Mouse (Mus musculus): ENCODE results near the gene Syngr2.

The Syngr2 gene

DNA sequence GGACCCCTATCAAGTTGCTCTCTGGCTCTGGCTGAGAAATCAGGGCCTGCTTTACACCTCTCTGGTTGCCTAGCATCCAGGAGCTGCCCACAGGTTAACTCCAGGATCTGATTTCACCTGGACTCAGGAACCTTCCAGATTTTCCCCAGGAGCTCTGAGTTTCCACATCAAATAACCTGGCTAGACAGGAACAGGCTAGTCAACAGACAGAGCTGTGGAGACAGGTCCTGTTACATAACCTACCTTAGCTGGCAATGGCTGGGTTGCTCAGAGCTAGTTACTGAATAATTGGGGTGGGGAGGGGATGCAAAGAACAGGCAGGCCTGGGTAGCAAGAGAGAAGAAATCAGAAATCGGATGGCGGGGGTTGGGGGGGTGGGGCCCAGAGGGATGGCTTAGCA is 35.5 kb downstream of the Syngr2 start:
- in situ Hi-C loops (cut with MboI; ENCODE audit: low pct_unique_long_range_greater_than_20kb in 1 of 2, low sequenced_read_pairs in 2 of 2, unreplicated experiment in 1 of 2): no loop called here

DNA sequence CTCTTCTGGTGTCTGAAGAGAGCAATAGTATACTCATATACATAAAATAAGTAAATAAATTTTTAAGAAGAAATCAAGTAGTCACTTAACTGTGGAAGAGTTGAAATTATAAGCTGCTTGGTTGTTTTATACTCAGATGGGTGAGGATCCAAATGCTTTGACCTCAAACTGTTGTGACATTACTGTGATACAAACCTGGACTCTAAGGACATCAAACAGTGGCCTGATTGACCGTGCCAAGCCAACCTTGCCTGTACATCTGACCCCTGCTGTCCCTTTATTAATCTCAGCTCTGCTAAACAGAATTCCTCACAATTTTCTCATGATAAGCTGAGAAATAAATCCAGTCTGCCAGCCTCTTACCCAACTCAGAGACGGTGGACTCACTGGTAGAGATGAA is 36.2 kb downstream of the Syngr2 start:
- in situ Hi-C loops (cut with MboI; ENCODE audit: low pct_unique_long_range_greater_than_20kb in 1 of 2, low sequenced_read_pairs in 2 of 2, unreplicated experiment in 1 of 2): no loop called here

DNA sequence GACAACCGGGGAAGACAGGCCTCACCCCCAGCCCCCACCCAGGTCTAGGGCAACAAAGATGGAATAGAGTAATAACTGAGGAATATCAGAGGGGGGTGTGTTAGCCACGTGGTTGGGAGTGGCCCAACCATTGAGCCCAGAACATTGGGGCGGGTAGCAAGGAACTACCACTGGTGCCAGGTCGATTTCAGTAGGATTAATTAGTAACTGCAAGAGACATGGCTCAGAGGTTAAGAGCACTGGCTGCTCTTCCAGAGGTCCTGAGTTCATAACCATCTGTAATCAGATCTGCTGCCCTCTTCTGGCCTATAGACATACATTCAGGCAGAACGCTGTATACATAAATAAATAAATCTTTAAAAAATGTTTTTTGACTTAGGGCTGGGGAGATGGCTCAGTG is 37.2 kb downstream of the Syngr2 start:
- in situ Hi-C loops (cut with MboI; ENCODE audit: low pct_unique_long_range_greater_than_20kb in 1 of 2, low sequenced_read_pairs in 2 of 2, unreplicated experiment in 1 of 2): no loop called here

DNA sequence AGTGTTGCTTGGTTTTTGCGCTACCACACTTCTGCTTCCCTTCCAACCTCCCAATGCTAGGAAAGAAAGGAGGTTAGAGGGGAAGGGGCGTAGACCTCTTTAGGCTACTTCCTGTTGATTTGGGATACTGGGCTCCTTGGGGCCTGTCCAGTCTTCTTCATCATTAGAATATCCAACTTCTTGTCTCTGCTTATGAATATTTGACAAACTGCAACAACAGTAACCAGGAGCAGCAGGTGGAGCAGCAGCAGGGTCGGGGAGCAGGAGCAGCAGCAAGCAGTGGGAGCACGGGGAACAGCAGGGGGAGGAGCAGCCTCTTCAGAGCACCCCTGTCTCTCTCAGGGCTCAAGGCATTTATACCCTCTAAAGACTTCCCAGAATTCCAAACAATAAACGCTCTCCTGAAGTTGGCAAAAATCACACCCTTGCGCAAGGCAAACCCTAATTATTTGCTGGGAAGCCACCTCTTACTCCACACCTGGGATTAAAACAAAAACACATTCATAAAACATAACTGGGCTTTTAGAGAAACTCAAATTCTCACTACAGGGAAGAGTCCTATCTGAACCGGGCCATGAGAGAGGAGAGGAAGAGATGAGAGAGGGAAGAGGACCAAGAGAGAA is 38.2 kb downstream of the Syngr2 start:
- in situ Hi-C loops (cut with MboI; ENCODE audit: low pct_unique_long_range_greater_than_20kb in 1 of 2, low sequenced_read_pairs in 2 of 2, unreplicated experiment in 1 of 2): no loop called here

DNA sequence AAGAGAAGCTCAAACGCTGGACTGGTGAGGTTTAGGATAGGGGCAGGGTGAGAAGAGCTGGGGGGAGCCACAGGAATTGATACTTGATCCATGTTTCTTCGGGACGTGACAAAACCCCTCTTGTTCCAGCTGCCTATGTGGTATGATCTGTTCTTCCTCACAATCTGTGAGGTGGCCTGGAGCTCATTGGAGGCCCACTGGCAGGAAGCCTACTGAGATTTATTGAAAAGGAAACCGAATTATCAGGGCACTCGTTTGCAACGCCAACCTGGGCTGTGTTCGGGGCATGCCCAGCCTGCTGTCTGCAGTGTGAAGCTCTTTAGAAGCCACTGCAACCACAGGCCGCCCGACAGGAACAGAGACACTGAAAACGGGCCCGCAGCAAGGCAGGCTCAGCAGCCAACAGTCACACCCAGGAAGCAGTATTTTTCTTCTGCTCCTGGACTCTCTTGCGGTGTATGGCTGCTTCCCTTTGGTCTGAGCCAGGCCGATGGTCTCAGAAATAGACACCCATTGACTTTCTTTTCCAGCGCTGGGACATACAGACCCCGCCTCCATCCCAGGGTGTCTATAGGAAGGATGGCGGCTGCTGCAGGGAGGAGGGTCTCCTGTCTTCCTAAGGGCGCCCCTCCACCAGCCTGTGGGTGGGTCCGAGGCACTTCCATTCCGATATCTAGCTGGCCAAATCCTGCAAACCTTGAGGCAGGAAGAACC is 39.0 kb downstream of the Syngr2 start:
- in situ Hi-C loops (cut with MboI; ENCODE audit: low pct_unique_long_range_greater_than_20kb in 1 of 2, low sequenced_read_pairs in 2 of 2, unreplicated experiment in 1 of 2): no loop called here

DNA sequence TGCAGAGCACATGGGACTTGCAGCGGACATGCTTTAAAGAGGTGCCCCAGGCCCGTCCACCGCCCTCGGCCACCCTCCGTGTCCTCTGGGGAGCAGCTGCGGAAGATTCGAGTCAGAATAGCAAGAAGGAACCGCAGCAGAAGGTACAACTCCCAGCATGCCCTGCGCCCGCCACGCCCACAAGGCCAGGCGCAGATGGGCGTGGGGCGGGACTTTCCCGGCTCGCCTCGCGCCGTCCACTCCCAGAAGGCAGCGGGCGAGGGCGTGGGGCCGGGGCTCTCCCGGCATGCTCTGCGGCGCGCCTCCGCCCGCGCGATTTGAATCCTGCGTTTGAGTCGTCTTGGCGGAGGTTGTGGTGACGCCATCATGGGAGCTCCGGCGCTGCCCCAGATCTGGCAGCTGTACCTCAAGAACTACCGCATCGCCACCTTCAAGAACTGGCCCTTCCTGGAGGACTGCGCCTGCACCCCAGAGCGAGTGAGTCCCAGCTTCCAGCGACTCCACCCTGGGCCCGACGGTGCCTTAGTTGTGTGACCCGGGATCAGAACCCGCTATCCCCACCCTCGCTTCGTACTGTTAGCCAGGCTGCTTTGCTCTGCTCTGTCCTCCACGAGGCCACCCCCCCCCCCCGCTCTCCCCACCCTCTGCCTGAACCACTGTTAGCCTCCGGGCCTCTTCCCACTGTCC is 39.7 kb downstream of the Syngr2 start, which contains the start of gene Birc5:
TSS of gene Birc5 (plus strand) at position 267 of the 687 bp plus-strand sequence.
- in situ Hi-C loops (cut with MboI; ENCODE audit: low pct_unique_long_range_greater_than_20kb in 1 of 2, low sequenced_read_pairs in 2 of 2, unreplicated experiment in 1 of 2): no loop called here

DNA sequence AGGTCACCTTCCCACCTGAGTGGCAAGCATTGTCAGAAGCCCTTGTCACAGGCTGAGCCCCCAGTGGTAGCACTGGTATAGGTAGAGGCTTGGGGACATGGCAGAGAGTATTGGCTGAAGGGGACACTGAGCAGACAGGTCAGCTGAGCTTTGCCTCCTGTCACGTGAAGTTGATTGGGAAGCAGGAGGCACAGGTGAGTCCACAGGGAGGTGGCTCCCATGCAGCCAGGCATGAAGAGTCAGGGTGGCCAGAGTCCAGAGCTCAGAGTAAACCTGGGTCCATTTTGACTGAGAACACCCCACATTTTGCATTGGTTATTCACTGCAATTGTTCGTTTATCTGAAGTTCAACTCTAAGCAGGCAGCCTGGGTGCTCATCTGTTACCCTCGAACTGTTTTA is 43.4 kb downstream of the Syngr2 start:
- in situ Hi-C loops (cut with MboI; ENCODE audit: low pct_unique_long_range_greater_than_20kb in 1 of 2, low sequenced_read_pairs in 2 of 2, unreplicated experiment in 1 of 2): no loop called here

DNA sequence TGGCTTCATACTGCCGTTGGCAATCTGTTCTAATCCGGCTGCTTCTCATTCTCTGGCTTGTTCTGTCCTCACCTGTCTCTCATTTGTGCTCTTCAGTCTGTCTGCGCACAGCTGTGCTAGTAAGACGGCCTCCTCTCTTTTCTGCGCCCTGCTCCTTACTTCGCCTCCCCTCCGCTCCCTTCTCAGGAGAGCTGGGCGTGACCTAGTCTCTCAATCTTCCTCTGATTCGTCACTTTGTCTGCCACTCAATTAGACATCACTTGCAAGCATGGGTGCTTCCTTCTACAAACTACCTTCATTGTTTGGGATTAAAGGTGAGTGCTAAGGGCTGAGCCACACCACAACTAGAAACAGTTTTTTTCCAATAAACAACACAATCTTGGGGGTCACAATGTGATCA is 44.8 kb downstream of the Syngr2 start:
- in situ Hi-C loops (cut with MboI; ENCODE audit: low pct_unique_long_range_greater_than_20kb in 1 of 2, low sequenced_read_pairs in 2 of 2, unreplicated experiment in 1 of 2): no loop called here

DNA sequence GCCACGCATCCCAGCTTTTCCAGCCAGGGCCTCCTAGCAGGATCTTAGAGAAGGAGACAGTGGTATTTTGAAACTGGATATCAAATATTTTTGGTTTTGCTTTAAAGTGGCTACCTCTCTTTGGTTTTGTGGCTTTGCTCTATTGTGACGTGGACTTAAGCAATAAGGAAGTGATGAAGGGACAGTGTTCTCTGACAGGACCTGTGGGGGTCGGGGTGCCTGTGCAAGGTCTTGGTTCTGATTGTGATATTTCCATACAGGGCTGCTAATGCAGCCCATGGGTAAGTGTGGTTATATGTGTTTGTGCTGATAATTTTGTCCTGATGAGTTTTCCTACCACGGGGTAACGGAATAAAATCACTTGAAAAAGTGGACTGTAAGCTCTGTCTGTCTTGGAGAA is 45.9 kb downstream of the Syngr2 start:
- in situ Hi-C loops (cut with MboI; ENCODE audit: low pct_unique_long_range_greater_than_20kb in 1 of 2, low sequenced_read_pairs in 2 of 2, unreplicated experiment in 1 of 2): no loop called here

DNA sequence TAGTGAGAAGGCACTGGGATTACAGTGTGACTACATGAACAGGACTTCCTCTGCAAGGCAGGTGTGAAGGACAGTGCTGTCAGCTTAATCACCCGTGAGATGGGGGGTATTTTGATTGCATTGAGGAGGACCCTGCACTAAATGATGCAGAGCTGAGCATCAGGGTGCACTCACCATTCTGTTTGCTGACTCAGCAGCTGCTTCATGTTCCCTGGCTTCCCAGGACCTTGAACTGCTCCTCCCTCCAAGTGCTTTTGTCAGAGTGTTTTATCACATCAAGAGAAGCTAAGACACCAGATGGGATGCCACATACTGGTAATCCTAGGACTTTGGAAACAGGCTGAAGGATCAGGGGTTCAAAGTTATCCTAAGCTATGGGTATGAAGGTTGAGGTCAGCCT is 46.5 kb downstream of the Syngr2 start:
- in situ Hi-C loops (cut with MboI; ENCODE audit: low pct_unique_long_range_greater_than_20kb in 1 of 2, low sequenced_read_pairs in 2 of 2, unreplicated experiment in 1 of 2): no loop called here

DNA sequence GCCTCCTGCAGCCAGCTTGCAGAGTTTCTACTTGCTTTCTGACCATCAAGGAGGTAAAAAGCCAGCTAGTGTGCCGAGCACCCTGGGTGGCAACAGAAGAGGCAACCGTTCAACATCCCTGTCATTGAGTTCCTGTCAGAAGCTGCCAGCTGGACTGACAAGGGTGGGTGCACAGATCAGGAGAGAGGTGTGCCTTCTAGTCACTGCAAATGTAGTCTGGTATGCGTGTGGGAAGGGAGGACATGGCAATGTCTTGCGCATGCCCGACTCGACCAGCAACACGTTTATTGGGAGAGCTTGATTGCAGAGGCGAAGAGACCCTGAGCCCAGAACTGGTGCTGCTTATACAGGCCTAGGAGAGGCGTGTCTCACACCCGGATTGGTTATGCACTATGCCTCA is 48.0 kb downstream of the Syngr2 start:
- in situ Hi-C loops (cut with MboI; ENCODE audit: low pct_unique_long_range_greater_than_20kb in 1 of 2, low sequenced_read_pairs in 2 of 2, unreplicated experiment in 1 of 2): no loop called here

DNA sequence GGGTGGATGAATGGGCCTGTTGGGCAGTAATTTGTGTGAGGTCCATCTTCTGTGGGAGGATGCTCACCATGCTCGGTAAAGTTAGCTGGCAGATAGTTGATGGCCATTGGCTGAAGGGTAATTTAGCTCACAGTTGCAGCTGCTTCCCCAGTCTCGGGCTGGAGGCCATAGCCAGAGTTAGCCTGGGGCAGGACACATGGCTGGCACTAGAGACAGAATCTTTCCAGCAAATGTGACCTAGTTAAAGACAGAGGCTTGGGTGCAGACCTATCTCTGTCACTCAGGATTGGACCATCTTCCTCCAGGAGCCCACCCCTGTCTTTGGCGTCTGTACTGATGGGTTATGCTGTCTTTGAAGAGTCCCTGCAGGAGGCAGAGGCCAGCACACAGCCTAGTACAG is 48.9 kb downstream of the Syngr2 start:
- in situ Hi-C loops (cut with MboI; ENCODE audit: low pct_unique_long_range_greater_than_20kb in 1 of 2, low sequenced_read_pairs in 2 of 2, unreplicated experiment in 1 of 2): no loop called here

DNA sequence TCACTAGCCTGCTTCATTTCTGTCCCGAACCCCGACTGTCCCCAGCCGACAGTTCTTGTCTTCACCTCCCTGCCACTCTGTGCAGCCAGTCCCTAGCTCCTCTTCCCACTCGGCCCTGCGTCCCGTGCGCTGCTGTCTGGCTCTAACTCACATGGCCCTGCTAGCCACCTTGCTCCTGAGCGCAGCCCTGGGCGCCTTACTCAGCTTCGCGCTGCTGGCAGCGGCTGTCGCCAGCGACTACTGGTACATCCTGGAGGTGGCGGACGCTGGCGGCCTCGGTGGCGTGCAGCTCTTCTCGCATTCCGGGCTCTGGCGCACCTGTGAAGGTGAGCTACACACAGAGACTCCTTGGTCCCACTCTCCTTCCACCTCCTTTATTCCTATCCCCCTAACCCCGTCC is 51.1 kb downstream of the Syngr2 start, which contains the start of gene Tmem235:
TSS of gene Tmem235 (plus strand) at position 152 of the 400 bp plus-strand sequence.
- in situ Hi-C loops (cut with MboI; ENCODE audit: low pct_unique_long_range_greater_than_20kb in 1 of 2, low sequenced_read_pairs in 2 of 2, unreplicated experiment in 1 of 2): no loop called here

DNA sequence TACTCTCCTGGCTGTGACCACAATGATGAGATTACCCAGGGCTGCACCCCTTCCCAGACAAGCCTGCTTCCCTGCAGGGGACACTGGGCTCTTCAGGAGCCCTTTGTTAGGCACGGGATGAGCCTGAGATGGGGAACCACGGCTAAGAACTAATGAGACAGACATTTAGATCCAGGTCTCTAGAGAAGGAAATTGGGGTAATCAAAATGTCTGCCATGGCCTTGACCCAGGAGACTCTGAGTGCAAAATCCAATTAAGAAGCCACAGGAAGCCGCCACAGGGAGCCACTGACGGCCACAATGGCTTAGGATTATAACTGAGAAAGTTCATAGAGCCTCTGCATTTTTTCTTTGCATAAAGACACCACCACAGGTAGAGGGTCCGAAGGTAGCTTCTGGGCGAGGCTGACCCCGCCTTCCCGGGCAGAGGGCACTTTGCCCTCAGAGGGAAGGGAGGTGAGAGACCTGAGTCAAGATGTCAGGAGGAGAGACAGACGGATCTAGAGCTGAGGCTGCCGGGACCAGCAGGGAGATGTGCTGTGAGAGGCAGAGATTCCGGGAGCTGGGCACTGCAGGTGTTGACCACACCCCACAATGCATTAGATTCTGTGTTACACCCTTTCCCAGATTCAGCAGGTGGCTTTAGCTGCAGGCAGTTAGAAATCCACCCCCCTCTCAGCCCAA is 53.8 kb downstream of the Syngr2 start:
- in situ Hi-C loops (cut with MboI; ENCODE audit: low pct_unique_long_range_greater_than_20kb in 1 of 2, low sequenced_read_pairs in 2 of 2, unreplicated experiment in 1 of 2): no loop called here
